Mouse (Mus musculus) splenic B cell, adult 2 months (primary cell): ENCODE data around the gene Nmbr.
A peak's percentile ranks its signal among the peaks of the same experiment; 100 is the strongest.

Experiments used
- DNase-seq: peaks from one replicate; pipeline ENCODE4 v3.0.0-alpha.2; 2011; ENCODE audit warnings: low read depth, low spot score
- H3K27me3 ChIP-seq: 2 replicates; pipeline ENCODE4 v1.6.1; 2012; ENCODE audit warnings: mild to moderate bottlenecking, low read length, moderate library complexity, mixed read lengths; ENCODE audit not compliant: control insufficient read depth, poor library complexity, insufficient read depth, severe bottlenecking
- H3K36me3 ChIP-seq: 2 replicates; pipeline ENCODE4 v1.6.1; 2012; ENCODE audit warnings: mild to moderate bottlenecking, low read length, moderate library complexity, mixed read lengths; ENCODE audit not compliant: control insufficient read depth, poor library complexity, insufficient read depth, severe bottlenecking

Gene Nmbr

DNA sequence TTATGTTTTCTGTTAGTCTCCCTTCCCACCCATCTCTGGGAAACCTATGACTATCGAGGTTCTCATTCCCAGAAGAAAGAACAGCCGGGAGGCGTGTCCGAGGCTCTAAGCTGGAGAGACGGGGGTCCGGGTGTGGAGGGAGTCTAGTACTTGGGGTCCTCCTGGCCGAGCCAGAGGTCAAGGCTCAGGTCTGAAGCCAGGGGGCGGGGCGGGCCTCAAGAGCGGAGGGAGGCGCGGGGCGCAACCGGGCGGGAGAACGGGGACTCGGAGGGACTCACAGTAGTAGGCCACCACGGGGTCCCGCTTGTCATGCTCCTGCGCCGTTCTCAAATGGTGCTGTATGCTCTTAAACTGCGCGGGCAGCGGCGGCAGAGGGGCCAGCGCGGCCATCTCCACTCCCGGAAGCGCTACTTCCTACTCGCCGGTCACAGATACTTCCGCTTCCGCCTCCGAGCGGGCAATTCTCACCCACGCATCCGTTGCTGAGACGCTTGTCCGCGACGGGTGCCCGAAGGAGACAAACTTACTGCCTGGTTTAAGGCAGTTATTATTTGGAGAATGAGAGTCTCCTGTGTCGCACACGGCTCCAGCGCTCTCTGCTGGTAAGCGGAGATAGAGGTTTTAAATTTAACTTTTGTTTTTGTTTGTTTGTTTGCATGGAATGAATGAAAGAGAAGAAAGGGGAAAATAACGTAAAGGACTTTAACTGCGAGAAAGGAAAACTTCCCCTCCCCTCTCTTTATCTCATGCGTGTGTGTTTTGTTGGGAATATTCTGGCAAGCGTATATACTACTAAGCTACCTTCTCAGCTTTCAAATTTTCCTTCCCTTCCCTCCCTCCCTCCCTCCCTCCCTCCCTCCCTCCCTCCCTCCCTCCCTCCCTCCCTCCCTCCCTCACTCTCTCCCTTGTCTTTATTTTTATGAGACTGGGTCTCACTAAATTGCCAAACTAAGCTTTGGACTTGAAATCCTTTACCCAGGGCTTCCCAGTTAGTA, at the start of gene Nmbr, which contains the start of gene Vta1:
Gene Nmbr, plus strand, starts transcription at position 520 of the 995 bp plus-strand sequence.
Gene Vta1, minus strand, starts transcription at position 489 of the 995 bp plus-strand sequence.
- DNase-seq = peak; percentile 98
- Histone ChIP-seq H3K27me3 (no peaks in the 10 kb centered on the region), H3K36me3 (no peaks in the 10 kb centered on the region)

- no peak for DNase-seq
- Histone ChIP-seq H3K36me3 (peaks cover 3% of the 10 kb centered on the region; the same call in 1 of the 2 replicates), H3K27me3 (no peaks in the 10 kb centered on the region)
These were observed 44.5 kb upstream of the Nmbr start for GRCm38 (mm10) chr10:14660875-14661274.

DNA sequence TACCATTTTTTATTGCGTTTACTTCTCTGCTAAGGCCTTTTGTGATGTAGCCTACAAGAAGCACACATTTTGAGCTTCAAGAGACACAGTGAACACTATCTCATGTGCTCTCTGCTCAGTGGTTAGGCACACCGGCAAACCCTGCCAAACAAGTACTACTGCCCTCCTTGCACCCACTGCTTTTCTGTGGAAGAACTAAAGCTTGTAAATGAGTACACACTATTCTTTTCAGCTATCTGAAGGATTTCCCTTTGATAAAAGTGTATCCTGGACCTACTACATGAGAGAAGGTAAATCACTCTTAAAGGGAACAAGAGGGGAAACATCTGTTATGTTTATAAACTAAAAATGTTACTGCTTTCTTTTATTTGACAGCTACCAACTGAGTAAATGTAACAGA, 39.2 kb upstream of the Nmbr start:
- Histone ChIP-seq H3K27me3 (no peaks in the 10 kb centered on the region), H3K36me3 (peaks cover 5% of the 10 kb centered on the region)
- no peak for DNase-seq

DNA sequence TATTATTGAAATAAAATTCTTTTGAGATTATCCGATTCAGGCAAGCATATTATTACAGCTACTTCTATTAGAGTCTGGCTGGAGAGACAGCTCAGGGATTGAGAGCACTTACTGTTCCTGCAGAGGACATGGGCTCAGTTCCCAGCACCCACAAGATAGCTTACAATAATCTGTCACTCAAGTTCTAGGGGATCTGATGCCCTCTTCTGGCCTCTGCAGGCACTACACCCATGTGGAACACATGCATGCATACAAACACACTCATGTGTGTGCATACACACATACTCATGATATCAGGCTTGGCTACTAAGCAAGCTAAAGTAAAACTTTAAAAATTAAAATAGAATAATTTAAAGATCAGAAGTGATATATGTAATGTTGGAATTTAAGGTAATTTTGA, 19.7 kb upstream of the Nmbr start:
- peak; percentile 8 for DNase-seq
- no peaks in the 10 kb centered on the region for H3K27me3 ChIP-seq
- no peaks in the 10 kb centered on the region; the same call in 1 of the 2 replicates for H3K36me3 ChIP-seq

DNA sequence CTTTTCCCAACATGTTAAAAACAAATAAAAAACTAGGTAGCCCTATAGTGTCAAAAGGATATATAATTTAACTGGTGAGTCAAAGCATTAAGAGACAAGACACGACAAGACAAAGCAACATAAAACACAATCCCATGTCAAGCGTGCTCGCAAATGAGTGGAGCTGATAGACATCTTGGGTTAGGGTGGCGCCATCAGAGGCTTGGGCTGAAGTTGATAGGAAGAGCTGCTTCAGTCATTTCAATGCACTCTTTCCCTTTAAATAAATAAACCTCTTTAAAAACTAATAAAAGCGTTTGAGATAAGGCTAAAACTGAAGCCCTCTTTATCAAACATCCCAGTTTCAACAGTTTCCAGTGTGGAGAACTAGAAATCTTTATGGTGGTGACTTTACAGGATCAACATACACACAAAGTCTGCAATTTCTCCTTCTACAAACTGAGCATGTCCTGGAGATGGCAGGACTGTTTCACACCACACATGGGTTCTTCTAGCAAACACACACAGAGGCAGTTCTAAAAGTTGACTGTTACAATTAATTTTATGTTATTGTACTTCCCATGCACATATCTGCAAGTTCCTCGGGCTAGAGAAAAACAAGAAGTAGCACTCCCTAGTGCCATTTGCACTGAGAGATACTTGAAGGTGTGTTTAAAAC, 16.5 kb upstream of the Nmbr start:
- no peaks in the 10 kb centered on the region; the same call in 1 of the 2 replicates for H3K36me3 ChIP-seq
- DNase-seq = no peak
- no peaks in the 10 kb centered on the region for H3K27me3 ChIP-seq

DNA sequence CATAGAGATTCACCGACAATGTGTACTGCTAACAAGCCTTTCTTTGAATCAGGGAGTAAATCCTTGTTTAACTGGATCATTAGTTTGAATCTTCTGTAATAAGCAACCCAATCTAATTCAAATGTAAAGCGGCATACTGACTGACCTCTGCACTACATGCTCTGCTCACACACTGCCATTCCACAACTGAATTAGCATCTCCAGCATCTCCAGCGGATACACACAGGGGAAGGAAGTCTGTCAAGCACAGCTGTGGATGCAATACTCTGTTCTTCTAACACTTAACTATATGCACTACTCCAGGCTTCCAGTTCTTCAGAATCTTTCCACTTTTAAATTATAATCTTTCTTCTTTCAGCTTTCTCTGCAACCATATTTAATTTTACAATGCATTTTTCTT, 15.0 kb upstream of the Nmbr start:
- Histone ChIP-seq H3K36me3 (no peaks in the 10 kb centered on the region; the same call in 1 of the 2 replicates), H3K27me3 (no peaks in the 10 kb centered on the region)
- no peak for DNase-seq

DNA sequence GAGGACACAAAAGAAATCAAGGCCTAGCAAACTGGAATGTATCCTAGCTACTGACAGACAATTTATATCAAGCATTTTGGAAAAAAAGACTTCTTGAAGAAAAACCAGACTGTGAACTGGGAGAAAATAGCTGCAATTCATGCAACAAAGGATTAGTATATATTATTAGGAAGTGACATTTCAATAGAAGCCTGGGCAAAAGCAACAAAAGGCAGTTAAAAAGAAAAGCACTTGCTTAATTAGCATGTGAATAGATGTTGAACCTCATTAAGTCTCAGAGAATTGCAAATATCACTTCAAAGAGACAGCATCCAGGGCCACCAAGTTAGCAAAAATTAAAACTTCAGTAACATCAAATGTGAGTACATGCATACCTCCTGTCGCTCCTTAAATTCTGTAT, 2.2 kb upstream of the Nmbr start:
- Histone ChIP-seq H3K27me3 (no peaks in the 10 kb centered on the region), H3K36me3 (no peaks in the 10 kb centered on the region)
- no peak for DNase-seq

DNA sequence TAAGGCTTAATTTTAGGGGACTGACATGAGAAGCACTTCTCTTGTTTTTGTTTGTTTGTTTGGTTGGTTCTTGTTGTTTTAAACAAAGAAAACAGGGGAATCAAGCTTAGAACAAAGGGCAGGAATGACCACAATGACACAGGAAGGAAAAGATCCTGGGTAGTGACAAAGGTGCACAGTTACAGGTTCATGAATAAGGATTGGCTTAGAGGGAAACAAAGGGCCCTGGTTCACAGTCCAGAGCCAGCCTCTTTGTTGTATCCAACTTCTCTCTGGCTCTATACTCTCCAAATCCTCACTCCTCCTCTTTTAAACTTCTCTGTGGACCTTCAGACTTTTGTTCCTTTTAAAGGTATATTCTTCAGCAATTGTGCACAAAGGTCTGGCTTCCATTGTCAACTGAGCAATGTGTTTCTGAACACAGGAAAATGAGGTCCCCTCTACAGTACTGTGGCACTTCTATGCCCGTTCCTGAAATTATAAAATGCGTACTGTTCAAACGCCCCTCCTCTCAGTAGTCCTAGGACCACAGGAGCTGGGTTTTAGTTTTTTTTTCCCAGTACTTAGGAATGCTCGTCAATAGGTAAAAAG, 1.5 kb upstream of the Nmbr start:
- no peak for DNase-seq

DNA sequence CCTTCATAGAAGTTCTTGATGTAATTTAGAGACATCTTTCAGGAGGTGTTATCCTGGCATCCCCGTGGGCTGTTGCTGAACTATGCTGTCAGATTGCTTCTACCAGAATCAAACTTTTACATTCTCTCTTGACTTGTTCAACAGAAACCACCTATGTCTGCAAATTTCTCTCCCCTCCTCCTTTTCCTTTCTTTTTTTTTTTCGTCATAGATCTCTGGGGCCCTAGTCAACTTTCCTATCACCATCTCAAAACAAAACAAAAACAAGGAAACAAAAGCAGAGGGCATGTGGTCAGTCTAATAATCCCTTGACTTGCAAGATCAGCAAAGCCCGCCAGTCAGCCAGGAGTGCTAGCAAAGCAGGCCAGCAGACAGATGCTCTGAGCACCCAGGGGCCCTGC, 12.7 kb downstream of the Nmbr start, which contains the start of gene Gje1:
Gene Gje1, minus strand, starts transcription at position 101 of the 400 bp plus-strand sequence.
- DNase-seq = no peak
- H3K27me3 ChIP-seq = no peaks in the 10 kb centered on the region
- no peaks in the 10 kb centered on the region for H3K36me3 ChIP-seq

More for the DNA sequence above, 1.5 kb upstream of the Nmbr start:
- H3K27me3 ChIP-seq = no peaks in the 10 kb centered on the region
- H3K36me3 ChIP-seq = no peaks in the 10 kb centered on the region

- Histone ChIP-seq H3K27me3 (no peaks in the 10 kb centered on the region), H3K36me3 (no peaks in the 10 kb centered on the region)
- DNase-seq = no peak
These were observed 20.3 kb downstream of the Nmbr start for GRCm38 (mm10) chr10:14725671-14726070.

- H3K36me3 ChIP-seq = no peaks in the 10 kb centered on the region
- DNase-seq = peak; percentile 35
- no peaks in the 10 kb centered on the region for H3K27me3 ChIP-seq
These were observed 28.9 kb downstream of the Nmbr start for GRCm38 (mm10) chr10:14734285-14734684.

DNA sequence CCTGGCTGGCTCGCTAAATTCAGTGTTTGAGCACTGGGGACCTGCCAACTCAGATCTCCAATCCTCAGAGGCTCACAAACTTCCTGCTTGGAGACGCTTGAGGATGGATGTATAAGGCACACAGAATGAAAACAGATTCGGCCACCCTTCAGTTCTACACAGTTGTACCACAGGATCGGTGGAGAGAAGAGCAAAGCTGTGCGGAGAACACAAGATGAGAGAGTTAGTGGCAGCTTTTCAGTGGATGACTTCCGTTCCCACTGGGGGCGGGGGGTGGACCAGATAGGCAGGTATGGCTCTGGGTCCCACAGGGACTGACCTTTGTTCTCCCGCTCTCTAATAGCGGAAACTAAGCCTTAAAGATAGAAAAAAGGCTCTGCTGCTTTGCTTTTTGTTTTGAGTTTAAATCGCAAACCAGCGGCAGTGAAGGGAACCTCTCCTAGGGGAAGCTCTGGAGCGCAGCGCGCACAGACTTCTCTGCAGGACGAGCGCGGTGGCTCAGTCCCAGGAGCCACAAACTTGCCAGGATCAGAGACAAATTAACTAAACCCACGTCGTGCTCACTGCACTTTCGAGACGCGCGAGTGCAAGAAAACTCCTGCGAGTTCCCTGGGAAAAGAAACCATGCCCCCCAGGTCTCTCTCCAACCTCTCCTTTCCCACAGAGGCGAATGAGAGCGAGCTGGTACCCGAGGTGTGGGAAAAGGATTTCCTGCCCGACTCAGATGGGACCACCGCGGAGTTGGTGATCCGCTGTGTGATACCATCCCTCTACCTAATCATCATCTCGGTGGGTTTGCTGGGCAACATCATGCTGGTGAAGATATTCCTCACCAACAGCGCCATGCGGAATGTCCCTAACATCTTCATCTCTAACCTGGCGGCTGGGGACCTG, 54.5 kb downstream of the Nmbr start:
- no peaks in the 10 kb centered on the region for H3K36me3 ChIP-seq
- H3K27me3 ChIP-seq = peaks cover 2% of the 10 kb centered on the region; the same call in 1 of the 2 replicates
- DNase-seq = no peak

GRCm38 (mm10) chr10:14760618-14761017, 55.2 kb downstream of the Nmbr start:
- Histone ChIP-seq H3K27me3 (peaks cover 2% of the 10 kb centered on the region; the same call in 1 of the 2 replicates), H3K36me3 (no peaks in the 10 kb centered on the region)
- DNase-seq = no peak
